Mouse (Mus musculus): ENCODE measurements around the gene Fgfr2. TPM values are rescaled to one million over a fixed set of nuclear protein-coding genes. Genes with fewer than 3 reads are reported as not detected.

Gene Fgfr2
- polyA plus RNA-seq, 1 experiment from 2014 or later, result 92.0 TPM

DNA sequence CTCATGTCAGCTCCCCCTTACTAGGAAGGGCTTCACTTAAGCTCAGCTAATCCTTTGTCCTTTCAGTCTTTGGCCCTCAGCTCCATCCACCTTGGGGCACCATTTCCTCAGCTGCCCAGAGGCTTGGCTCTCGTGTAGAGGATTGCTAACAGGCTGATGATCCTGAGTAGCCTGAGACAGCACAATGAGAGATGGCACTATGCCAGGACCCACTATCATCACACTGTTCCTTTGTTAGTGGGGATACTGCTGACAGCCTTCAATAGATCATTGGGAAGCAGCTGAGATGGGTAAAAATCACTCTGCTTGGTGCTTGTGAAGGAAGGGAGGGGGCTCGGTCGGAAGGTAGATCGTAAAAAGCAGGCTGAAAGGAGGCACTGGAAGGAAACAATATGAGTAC lies 693.8 kb downstream of the Fgfr2 start:
- H3K9ac ChIP-seq (ENCODE audit: low read length), result no peak overlapping the region
- no peaks in the 10 kb centered on the region for H3K36me3 ChIP-seq (ENCODE audit: control insufficient read depth, insufficient read depth, low read length)
- ATAC-seq (ENCODE audit: low FRiP score) (no peak), DNase-seq (ENCODE audit: low spot score, missing footprints) (no peak)
- H3K27me3 ChIP-seq (ENCODE audit: control insufficient read depth, insufficient read depth, low read length), result no peaks in the 10 kb centered on the region
- peaks cover 6% of the 10 kb centered on the region for H3K4me1 ChIP-seq (ENCODE audit: control insufficient read depth, insufficient read depth, low read length)
- no peak overlapping the region for H3K27ac ChIP-seq (ENCODE audit: low read depth, low read length)
- no peak overlapping the region for H3K4me2 ChIP-seq
- 73% methylated on average over 4 of the region's 4 CpGs for WGBS
- no peaks in the 10 kb centered on the region for H3K9me3 ChIP-seq (ENCODE audit: control insufficient read depth, low read length)
- H3K4me3 ChIP-seq (ENCODE audit: low read depth, low read length), result no peak overlapping the region

DNA sequence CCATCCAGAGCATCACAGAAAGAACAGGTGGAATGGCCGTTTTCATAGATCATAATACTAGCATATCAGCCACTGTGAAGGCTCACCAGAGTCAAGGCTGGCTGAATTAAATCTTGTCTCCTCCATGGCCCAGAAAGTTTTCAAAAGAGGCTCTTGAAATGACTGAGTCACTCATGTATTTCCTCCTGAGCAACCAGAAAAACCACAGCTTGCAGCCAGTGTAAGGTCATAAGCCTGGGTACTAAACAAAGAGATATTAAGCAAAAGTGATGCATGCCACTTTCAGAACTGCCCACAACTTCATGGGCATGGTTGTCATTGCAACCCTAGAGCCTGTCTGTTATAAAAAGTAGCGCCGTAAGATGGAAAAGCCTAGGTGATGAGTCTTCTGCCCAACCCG lies 694.8 kb downstream of the Fgfr2 start:
- H3K27me3 ChIP-seq (ENCODE audit: control insufficient read depth, insufficient read depth, low read length), result no peaks in the 10 kb centered on the region
- ATAC-seq (ENCODE audit: low FRiP score) (no peak), DNase-seq (ENCODE audit: low spot score, missing footprints) (no peak)
- no peak overlapping the region for H3K4me2 ChIP-seq
- H3K9me3 ChIP-seq (ENCODE audit: control insufficient read depth, low read length), result no peaks in the 10 kb centered on the region
- H3K27ac ChIP-seq (ENCODE audit: low read depth, low read length), result no peak overlapping the region
- no peaks in the 10 kb centered on the region for H3K36me3 ChIP-seq (ENCODE audit: control insufficient read depth, insufficient read depth, low read length)
- H3K4me3 ChIP-seq (ENCODE audit: low read depth, low read length), result no peak overlapping the region
- WGBS, result 93% methylated on average over 4 of the region's 4 CpGs
- H3K4me1 ChIP-seq (ENCODE audit: control insufficient read depth, insufficient read depth, low read length), result peaks cover 6% of the 10 kb centered on the region
- H3K9ac ChIP-seq (ENCODE audit: low read length), result no peak overlapping the region

GRCm38 (mm10) chr7:132426069-132426468 lies 697.1 kb downstream of the Fgfr2 start:
- H3K27ac ChIP-seq (ENCODE audit: low read depth, low read length), result no peak overlapping the region
- no peak overlapping the region for H3K9ac ChIP-seq (ENCODE audit: low read length)
- H3K36me3 ChIP-seq (ENCODE audit: control insufficient read depth, insufficient read depth, low read length), result no peaks in the 10 kb centered on the region
- H3K4me1 ChIP-seq (ENCODE audit: control insufficient read depth, insufficient read depth, low read length), result peaks cover 6% of the 10 kb centered on the region
- H3K9me3 ChIP-seq (ENCODE audit: control insufficient read depth, low read length), result no peaks in the 10 kb centered on the region
- no peak overlapping the region for H3K4me3 ChIP-seq (ENCODE audit: low read depth, low read length)
- DNase-seq (ENCODE audit: low spot score, missing footprints) (no peak), ATAC-seq (ENCODE audit: low FRiP score) (no peak)
- WGBS, result 57% methylated on average over 5 of the region's 5 CpGs
- H3K27me3 ChIP-seq (ENCODE audit: control insufficient read depth, insufficient read depth, low read length), result no peaks in the 10 kb centered on the region
- no peak overlapping the region for H3K4me2 ChIP-seq

- no peak for ATAC-seq (ENCODE audit: low FRiP score)
Measured at GRCm38 (mm10) chr7:132425364-132425999, 697.7 kb downstream of the Fgfr2 start.

DNA sequence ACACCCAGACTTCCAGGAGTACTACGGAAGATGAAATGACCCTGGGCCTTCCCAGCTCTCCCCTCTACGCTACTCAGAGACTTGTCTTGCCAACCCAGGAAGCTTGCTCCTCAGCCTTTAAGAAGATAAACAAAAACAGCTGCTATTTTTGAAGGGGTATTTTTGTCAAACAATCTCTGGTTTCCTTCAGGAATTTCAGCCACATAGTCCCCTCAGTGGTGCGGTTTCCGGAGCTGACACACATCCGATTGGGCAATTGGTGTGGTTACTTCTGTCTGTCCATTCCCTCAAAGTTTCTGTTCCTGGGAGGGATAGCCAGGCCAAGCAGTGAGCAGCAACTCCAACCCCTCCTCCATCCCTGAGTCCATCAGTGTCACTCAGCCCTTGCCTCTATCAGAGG lies 699.6 kb downstream of the Fgfr2 start:
- no peaks in the 10 kb centered on the region for H3K9me3 ChIP-seq (ENCODE audit: control insufficient read depth, low read length)
- no peak overlapping the region for H3K4me3 ChIP-seq (ENCODE audit: low read depth, low read length)
- 84% methylated on average over 5 of the region's 5 CpGs for WGBS
- no peak overlapping the region for H3K4me2 ChIP-seq
- no peak for DNase-seq (ENCODE audit: low spot score, missing footprints)
- H3K4me1 ChIP-seq (ENCODE audit: control insufficient read depth, insufficient read depth, low read length), result no peaks in the 10 kb centered on the region; the same call in 1 of the 2 replicates
- ATAC-seq (ENCODE audit: low FRiP score), result no peak
- H3K27me3 ChIP-seq (ENCODE audit: control insufficient read depth, insufficient read depth, low read length), result no peaks in the 10 kb centered on the region
- H3K9ac ChIP-seq (ENCODE audit: low read length), result no peak overlapping the region
- H3K36me3 ChIP-seq (ENCODE audit: control insufficient read depth, insufficient read depth, low read length), result no peaks in the 10 kb centered on the region
- H3K27ac ChIP-seq (ENCODE audit: low read depth, low read length), result no peak overlapping the region

More at GRCm38 (mm10) chr7:132425364-132425999, 697.7 kb downstream of the Fgfr2 start:
- no peak for DNase-seq (ENCODE audit: low spot score, missing footprints)
- no peaks in the 10 kb centered on the region for H3K9me3 ChIP-seq (ENCODE audit: control insufficient read depth, low read length)
- no peak overlapping the region for H3K9ac ChIP-seq (ENCODE audit: low read length)
- H3K36me3 ChIP-seq (ENCODE audit: control insufficient read depth, insufficient read depth, low read length), result no peaks in the 10 kb centered on the region
- H3K4me3 ChIP-seq (ENCODE audit: low read depth, low read length), result no peak overlapping the region
- WGBS, result 71% methylated on average over 11 of the region's 11 CpGs
- no peak overlapping the region for H3K27ac ChIP-seq (ENCODE audit: low read depth, low read length)
- H3K4me2 ChIP-seq, result no peak overlapping the region
- no peaks in the 10 kb centered on the region for H3K27me3 ChIP-seq (ENCODE audit: control insufficient read depth, insufficient read depth, low read length)
- H3K4me1 ChIP-seq (ENCODE audit: control insufficient read depth, insufficient read depth, low read length), result peaks cover 6% of the 10 kb centered on the region

- Histone ChIP-seq H3K9ac (ENCODE audit: low read length) (no peak overlapping the region), H3K4me3 (ENCODE audit: low read depth, low read length) (no peak overlapping the region), H3K4me1 (ENCODE audit: control insufficient read depth, insufficient read depth, low read length) (no peaks in the 10 kb centered on the region), H3K36me3 (ENCODE audit: control insufficient read depth, insufficient read depth, low read length) (no peaks in the 10 kb centered on the region), H3K4me2 (no peak overlapping the region), H3K27me3 (ENCODE audit: control insufficient read depth, insufficient read depth, low read length) (no peaks in the 10 kb centered on the region), H3K27ac (ENCODE audit: low read depth, low read length) (no peak overlapping the region), H3K9me3 (ENCODE audit: control insufficient read depth, low read length) (no peaks in the 10 kb centered on the region)
- no peak for ATAC-seq (ENCODE audit: low FRiP score)
- no peak for DNase-seq (ENCODE audit: low spot score, missing footprints)
- WGBS, result 91% methylated on average over 10 of the region's 10 CpGs
Measured at GRCm38 (mm10) chr7:132419378-132420255, 703.5 kb downstream of the Fgfr2 start.

DNA sequence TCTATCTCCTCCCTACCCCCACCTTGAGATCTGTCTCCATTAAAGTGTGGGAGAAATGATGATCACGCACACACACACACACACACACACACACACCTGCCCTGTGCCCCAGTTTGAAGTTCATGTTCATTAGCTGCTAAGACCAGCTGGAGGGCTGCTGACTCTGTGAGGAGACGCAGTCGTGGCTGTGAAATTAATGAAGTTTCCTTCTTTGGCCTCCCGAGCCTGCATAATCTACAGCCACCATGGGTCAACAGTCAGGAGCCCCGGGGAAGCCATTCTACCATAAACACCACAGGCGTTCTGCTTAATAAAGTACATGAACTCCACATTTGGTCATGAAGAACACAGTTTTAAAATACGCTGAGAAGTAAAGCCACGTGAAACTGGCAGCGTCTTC lies 706.3 kb downstream of the Fgfr2 start:
- DNase-seq (ENCODE audit: low spot score, missing footprints) (no peak), ATAC-seq (ENCODE audit: low FRiP score) (no peak)
- no peak overlapping the region for H3K4me3 ChIP-seq (ENCODE audit: low read depth, low read length)
- 83% methylated on average over 9 of the region's 9 CpGs for whole genome bisulfite sequencing
- H3K9me3 ChIP-seq (ENCODE audit: control insufficient read depth, low read length), result no peaks in the 10 kb centered on the region
- no peaks in the 10 kb centered on the region for H3K27me3 ChIP-seq (ENCODE audit: control insufficient read depth, insufficient read depth, low read length)
- H3K4me2 ChIP-seq, result no peak overlapping the region
- H3K27ac ChIP-seq (ENCODE audit: low read depth, low read length), result no peak overlapping the region
- H3K36me3 ChIP-seq (ENCODE audit: control insufficient read depth, insufficient read depth, low read length), result no peaks in the 10 kb centered on the region
- H3K4me1 ChIP-seq (ENCODE audit: control insufficient read depth, insufficient read depth, low read length), result no peaks in the 10 kb centered on the region
- H3K9ac ChIP-seq (ENCODE audit: low read length), result no peak overlapping the region

DNA sequence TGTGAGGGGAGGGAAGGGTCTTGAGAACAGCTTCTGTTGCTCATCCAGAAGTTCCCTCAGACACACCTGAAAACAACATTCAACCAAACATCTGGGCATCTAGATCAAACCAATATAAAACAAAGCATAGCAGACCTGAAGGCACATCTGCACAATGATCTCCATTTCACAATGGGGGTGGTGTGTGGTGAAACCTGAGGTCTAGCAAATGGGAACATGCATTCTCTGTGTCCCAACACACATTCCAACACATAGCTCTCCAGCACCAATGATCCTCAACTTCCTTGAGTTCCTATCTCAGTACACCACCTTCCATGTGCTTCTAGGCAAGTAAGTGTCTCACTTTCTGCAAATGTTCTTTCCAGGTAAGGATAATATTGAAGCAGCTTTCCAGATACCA lies 707.3 kb downstream of the Fgfr2 start:
- Histone ChIP-seq H3K4me3 (ENCODE audit: low read depth, low read length) (no peak overlapping the region), H3K36me3 (ENCODE audit: control insufficient read depth, insufficient read depth, low read length) (no peaks in the 10 kb centered on the region)
- ATAC-seq (ENCODE audit: low FRiP score), result no peak

GRCm38 (mm10) chr7:132412520-132412919 lies 710.6 kb downstream of the Fgfr2 start:
- H3K4me3 ChIP-seq (ENCODE audit: low read depth, low read length), result no peak overlapping the region
- DNase-seq (ENCODE audit: low spot score, missing footprints), result no peak

More for the DNA sequence above, 707.3 kb downstream of the Fgfr2 start:
- no peak for DNase-seq (ENCODE audit: low spot score, missing footprints)
- no peaks in the 10 kb centered on the region for H3K9me3 ChIP-seq (ENCODE audit: control insufficient read depth, low read length)
- H3K9ac ChIP-seq (ENCODE audit: low read length), result no peak overlapping the region
- no peak overlapping the region for H3K4me2 ChIP-seq
- no peaks in the 10 kb centered on the region for H3K27me3 ChIP-seq (ENCODE audit: control insufficient read depth, insufficient read depth, low read length)
- H3K4me1 ChIP-seq (ENCODE audit: control insufficient read depth, insufficient read depth, low read length), result no peaks in the 10 kb centered on the region
- H3K27ac ChIP-seq (ENCODE audit: low read depth, low read length), result no peak overlapping the region

More at GRCm38 (mm10) chr7:132412520-132412919, 710.6 kb downstream of the Fgfr2 start:
- 76% methylated on average over 2 of the region's 2 CpGs for WGBS
- Histone ChIP-seq H3K36me3 (ENCODE audit: control insufficient read depth, insufficient read depth, low read length) (no peaks in the 10 kb centered on the region), H3K9me3 (ENCODE audit: control insufficient read depth, low read length) (no peaks in the 10 kb centered on the region), H3K4me2 (no peak overlapping the region), H3K9ac (ENCODE audit: low read length) (no peak overlapping the region), H3K4me1 (ENCODE audit: control insufficient read depth, insufficient read depth, low read length) (no peaks in the 10 kb centered on the region), H3K27ac (ENCODE audit: low read depth, low read length) (no peak overlapping the region), H3K27me3 (ENCODE audit: control insufficient read depth, insufficient read depth, low read length) (no peaks in the 10 kb centered on the region)
- no peak for ATAC-seq (ENCODE audit: low FRiP score)
